Mouse (Mus musculus) CD4-positive helper T cell, adult 2 months (primary cell): Measurements from ENCODE around the gene Rab3c.

Source experiments
- DNase-seq: peaks from one replicate; pipeline ENCODE4 v3.0.0-alpha.2; 2012; ENCODE audit warnings: low read depth, missing footprints, low spot score

The Rab3c gene

GRCm38 (mm10) chr13:110190039-110190438 lies 90.8 kb downstream of the Rab3c start:
- DNase-seq, result no peak

GRCm38 (mm10) chr13:110184963-110185685 lies 95.7 kb downstream of the Rab3c start:
- no peak for DNase-seq

- no peak for DNase-seq
These were observed 105.1 kb downstream of the Rab3c start for GRCm38 (mm10) chr13:110175651-110176050.

GRCm38 (mm10) chr13:110169669-110170068 lies 111.1 kb downstream of the Rab3c start:
- no peak for DNase-seq

GRCm38 (mm10) chr13:110169152-110169551 lies 111.6 kb downstream of the Rab3c start:
- no peak for DNase-seq

- no peak for DNase-seq
These were observed 112.2 kb downstream of the Rab3c start for GRCm38 (mm10) chr13:110168570-110168969.

GRCm38 (mm10) chr13:110166622-110167330 lies 114.0 kb downstream of the Rab3c start:
- no peak for DNase-seq

- DNase-seq, result no peak
These were observed 120.8 kb downstream of the Rab3c start for GRCm38 (mm10) chr13:110159980-110160379.

- no peak for DNase-seq
These were observed 121.9 kb downstream of the Rab3c start for GRCm38 (mm10) chr13:110158588-110159519.

GRCm38 (mm10) chr13:110145545-110145944 lies 135.3 kb downstream of the Rab3c start:
- DNase-seq, result no peak

- no peak for DNase-seq
These were observed 135.8 kb downstream of the Rab3c start for GRCm38 (mm10) chr13:110145019-110145418.

GRCm38 (mm10) chr13:110139339-110139738 lies 141.5 kb downstream of the Rab3c start:
- DNase-seq, result no peak

- no peak for DNase-seq
These were observed 142.2 kb downstream of the Rab3c start for GRCm38 (mm10) chr13:110138644-110139043.

GRCm38 (mm10) chr13:110127613-110128258 lies 153.1 kb downstream of the Rab3c start:
- no peak for DNase-seq

- no peak for DNase-seq
These were observed 158.0 kb downstream of the Rab3c start for GRCm38 (mm10) chr13:110122825-110123224.

- DNase-seq, result no peak
These were observed 163.9 kb downstream of the Rab3c start for GRCm38 (mm10) chr13:110116892-110117291.

- DNase-seq, result no peak
These were observed 164.5 kb downstream of the Rab3c start for GRCm38 (mm10) chr13:110116316-110116715.

- DNase-seq, result no peak
These were observed 165.7 kb downstream of the Rab3c start for GRCm38 (mm10) chr13:110114870-110115645.

GRCm38 (mm10) chr13:110113711-110114110 lies 167.1 kb downstream of the Rab3c start:
- no peak for DNase-seq

- no peak for DNase-seq
These were observed 183.3 kb downstream of the Rab3c start for GRCm38 (mm10) chr13:110097424-110098050.
